Mouse (Mus musculus): ENCODE measurements around the gene Mum1. TPM values are rescaled to one million over a fixed set of nuclear protein-coding genes. Genes with fewer than 3 reads are reported as not detected.
A peak's percentile ranks its signal among the peaks of the same experiment; 100 is the strongest.

Mum1 gene
- 9.7 and 11.1 TPM in 2 replicates for polyA plus RNA-seq (2012; ENCODE audit: insufficient read depth, insufficient read length, missing spikeins)

GRCm38 (mm10) chr10:80226416-80227165, at the start of gene Mum1:
Mum1 (plus strand) TSS chr10:80226434.
- Histone ChIP-seq H3K27ac (replicated peaks; ENCODE audit: low read depth, low read length) (peak within 1 kb of the TSS; percentile 82), H3K4me1 (ENCODE audit: control insufficient read depth, insufficient read depth, insufficient read length, low read length) (peaks cover 15% of the 10 kb centered on the region), H3K4me3 (ENCODE audit: insufficient read depth, low read depth, low read length) (peak within 1 kb of the TSS; percentile 63)

- Histone ChIP-seq H3K27ac (replicated peaks; ENCODE audit: low read depth, low read length) (no peak overlapping the region), H3K4me3 (ENCODE audit: insufficient read depth, low read depth, low read length) (no peak overlapping the region), H3K4me1 (ENCODE audit: control insufficient read depth, insufficient read depth, insufficient read length, low read length) (no peaks in the 10 kb centered on the region)
Observed at GRCm38 (mm10) chr10:80177441-80178279, 48.6 kb upstream of the Mum1 start.

- H3K4me1 ChIP-seq (ENCODE audit: control insufficient read depth, insufficient read depth, insufficient read length, low read length), result no peaks in the 10 kb centered on the region
- peak within 1 kb of the TSS; percentile 64 for H3K4me3 ChIP-seq (ENCODE audit: insufficient read depth, low read depth, low read length)
- no peak within 1 kb of the TSS for H3K27ac ChIP-seq (replicated peaks; ENCODE audit: low read depth, low read length)
Observed at GRCm38 (mm10) chr10:80179068-80180051, 46.9 kb upstream of the Mum1 start, which contains the start of gene Efna2. Efna2 (plus strand) TSS chr10:80179482.

GRCm38 (mm10) chr10:80180288-80180687, 45.9 kb upstream of the Mum1 start:
- Histone ChIP-seq H3K4me3 (ENCODE audit: insufficient read depth, low read depth, low read length) (peak overlapping the region; percentile 64; the same call in 1 of the 2 replicates), H3K4me1 (ENCODE audit: control insufficient read depth, insufficient read depth, insufficient read length, low read length) (no peaks in the 10 kb centered on the region)

GRCm38 (mm10) chr10:80180823-80181222, 45.4 kb upstream of the Mum1 start:
- H3K4me1 ChIP-seq (ENCODE audit: control insufficient read depth, insufficient read depth, insufficient read length, low read length), result no peaks in the 10 kb centered on the region
- H3K27ac ChIP-seq (replicated peaks; ENCODE audit: low read depth, low read length), result no peak overlapping the region
- no peak overlapping the region for H3K4me3 ChIP-seq (ENCODE audit: insufficient read depth, low read depth, low read length)

More at GRCm38 (mm10) chr10:80180288-80180687, 45.9 kb upstream of the Mum1 start:
- H3K27ac ChIP-seq (replicated peaks; ENCODE audit: low read depth, low read length), result no peak overlapping the region

- no peak overlapping the region for H3K27ac ChIP-seq (replicated peaks; ENCODE audit: low read depth, low read length)
- H3K4me3 ChIP-seq (ENCODE audit: insufficient read depth, low read depth, low read length), result no peak overlapping the region
- H3K4me1 ChIP-seq (ENCODE audit: control insufficient read depth, insufficient read depth, insufficient read length, low read length), result no peaks in the 10 kb centered on the region
Observed at GRCm38 (mm10) chr10:80182547-80182946, 43.7 kb upstream of the Mum1 start.

GRCm38 (mm10) chr10:80186649-80187048, 39.6 kb upstream of the Mum1 start:
- H3K4me3 ChIP-seq (ENCODE audit: insufficient read depth, low read depth, low read length), result no peak overlapping the region
- H3K4me1 ChIP-seq (ENCODE audit: control insufficient read depth, insufficient read depth, insufficient read length, low read length), result peaks cover 6% of the 10 kb centered on the region; the same call in 1 of the 2 replicates
- no peak overlapping the region for H3K27ac ChIP-seq (replicated peaks; ENCODE audit: low read depth, low read length)

- H3K27ac ChIP-seq (replicated peaks; ENCODE audit: low read depth, low read length), result no peak overlapping the region
- no peak overlapping the region for H3K4me3 ChIP-seq (ENCODE audit: insufficient read depth, low read depth, low read length)
- peaks cover 6% of the 10 kb centered on the region; the same call in 1 of the 2 replicates for H3K4me1 ChIP-seq (ENCODE audit: control insufficient read depth, insufficient read depth, insufficient read length, low read length)
Observed at GRCm38 (mm10) chr10:80187739-80188138, 38.5 kb upstream of the Mum1 start.

- no peak overlapping the region for H3K27ac ChIP-seq (replicated peaks; ENCODE audit: low read depth, low read length)
- peaks cover 6% of the 10 kb centered on the region; the same call in 1 of the 2 replicates for H3K4me1 ChIP-seq (ENCODE audit: control insufficient read depth, insufficient read depth, insufficient read length, low read length)
Observed at GRCm38 (mm10) chr10:80188453-80189024, 37.7 kb upstream of the Mum1 start.

GRCm38 (mm10) chr10:80189999-80190398, 36.2 kb upstream of the Mum1 start:
- peak overlapping the region; percentile 57 for H3K4me3 ChIP-seq (ENCODE audit: insufficient read depth, low read depth, low read length)

More at GRCm38 (mm10) chr10:80188453-80189024, 37.7 kb upstream of the Mum1 start:
- H3K4me3 ChIP-seq (ENCODE audit: insufficient read depth, low read depth, low read length), result no peak overlapping the region

GRCm38 (mm10) chr10:80190491-80191051, 35.7 kb upstream of the Mum1 start:
- Histone ChIP-seq H3K27ac (replicated peaks; ENCODE audit: low read depth, low read length) (no peak overlapping the region), H3K4me1 (ENCODE audit: control insufficient read depth, insufficient read depth, insufficient read length, low read length) (peaks cover 6% of the 10 kb centered on the region; the same call in 1 of the 2 replicates), H3K4me3 (ENCODE audit: insufficient read depth, low read depth, low read length) (peak overlapping the region; percentile 57)

More at GRCm38 (mm10) chr10:80189999-80190398, 36.2 kb upstream of the Mum1 start:
- H3K27ac ChIP-seq (replicated peaks; ENCODE audit: low read depth, low read length), result no peak overlapping the region
- peaks cover 6% of the 10 kb centered on the region; the same call in 1 of the 2 replicates for H3K4me1 ChIP-seq (ENCODE audit: control insufficient read depth, insufficient read depth, insufficient read length, low read length)

GRCm38 (mm10) chr10:80193976-80194375, 32.3 kb upstream of the Mum1 start:
- peaks cover 6% of the 10 kb centered on the region; the same call in 1 of the 2 replicates for H3K4me1 ChIP-seq (ENCODE audit: control insufficient read depth, insufficient read depth, insufficient read length, low read length)
- H3K27ac ChIP-seq (replicated peaks; ENCODE audit: low read depth, low read length), result no peak overlapping the region
- H3K4me3 ChIP-seq (ENCODE audit: insufficient read depth, low read depth, low read length), result no peak overlapping the region

GRCm38 (mm10) chr10:80194441-80194840, 31.8 kb upstream of the Mum1 start:
- H3K4me1 ChIP-seq (ENCODE audit: control insufficient read depth, insufficient read depth, insufficient read length, low read length), result peaks cover 6% of the 10 kb centered on the region; the same call in 1 of the 2 replicates
- no peak overlapping the region for H3K4me3 ChIP-seq (ENCODE audit: insufficient read depth, low read depth, low read length)

More at GRCm38 (mm10) chr10:80194441-80194840, 31.8 kb upstream of the Mum1 start:
- H3K27ac ChIP-seq (replicated peaks; ENCODE audit: low read depth, low read length), result no peak overlapping the region
